Mouse (Mus musculus) monocyte, adult 2 months (primary cell): ENCODE data around the gene Fancl.

Source experiments
- DNase-seq, 2 experiments: peaks; one replicate each; pipeline ENCODE4 v3.0.0; 2022; ENCODE audit warnings: low spot score in 2 of 2, low read depth in 1 of 2

Gene Fancl

DNA sequence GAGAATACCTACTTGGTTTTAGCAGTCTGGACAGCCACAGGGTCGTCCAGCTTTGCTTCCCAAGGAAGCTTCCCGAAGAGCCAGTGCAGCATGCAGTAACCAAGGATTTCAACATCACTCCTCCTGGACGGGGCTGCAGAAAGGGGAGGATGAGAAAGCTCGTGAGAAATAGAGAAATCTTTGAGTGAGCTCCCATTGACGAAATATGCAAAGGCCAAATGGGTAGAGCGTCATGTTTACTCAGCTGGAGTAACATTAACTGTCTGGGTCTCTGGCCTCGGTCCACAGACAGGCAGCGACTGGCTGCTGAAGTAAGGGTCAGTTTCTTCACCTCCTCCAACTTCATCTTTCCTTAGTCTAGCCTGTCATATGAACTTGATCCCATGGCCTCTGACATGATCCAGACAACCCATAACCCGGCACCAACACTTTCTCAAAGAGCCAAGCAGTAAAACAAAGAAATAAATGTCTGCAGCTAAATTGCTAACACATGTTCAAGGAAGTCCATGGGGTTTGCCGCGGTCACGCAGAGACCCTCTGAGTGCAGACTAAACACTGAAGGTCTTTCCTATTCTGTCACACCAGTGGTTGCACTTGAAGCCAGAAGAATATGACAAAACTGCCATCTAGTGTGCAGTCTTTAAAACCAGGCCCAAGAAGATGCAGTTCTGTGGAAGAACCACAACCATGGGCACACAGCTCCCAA lies 104.0 kb downstream of the Fancl start:
- DNase-seq: no peak

DNA sequence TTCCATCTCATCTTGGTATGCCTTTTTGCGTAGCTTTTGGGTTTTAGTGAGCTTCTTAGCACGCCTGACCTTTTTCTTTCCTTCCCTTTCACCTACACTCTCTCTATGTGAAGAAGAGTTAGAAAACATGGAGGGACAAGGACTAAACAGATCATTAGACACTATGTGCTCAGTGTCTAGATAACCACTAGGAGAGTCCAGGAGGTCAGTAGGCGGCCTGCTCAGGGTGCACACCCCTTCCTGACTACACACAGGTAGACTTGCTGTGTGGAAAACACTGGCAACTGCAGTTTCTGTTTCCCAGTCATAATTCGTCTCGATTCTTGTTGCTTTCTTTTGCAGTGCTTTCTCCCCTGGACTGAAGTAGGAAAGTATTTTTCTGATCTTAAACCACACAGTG lies 110.0 kb downstream of the Fancl start:
- DNase-seq: no peak

- DNase-seq: no peak
These were observed 127.7 kb downstream of the Fancl start for GRCm38 (mm10) chr11:26513683-26514082.

GRCm38 (mm10) chr11:26516086-26516485 lies 130.2 kb downstream of the Fancl start:
- no peak for DNase-seq

- no peak for DNase-seq
These were observed 133.1 kb downstream of the Fancl start for GRCm38 (mm10) chr11:26518991-26519390.
